In the genomic region with DNA sequence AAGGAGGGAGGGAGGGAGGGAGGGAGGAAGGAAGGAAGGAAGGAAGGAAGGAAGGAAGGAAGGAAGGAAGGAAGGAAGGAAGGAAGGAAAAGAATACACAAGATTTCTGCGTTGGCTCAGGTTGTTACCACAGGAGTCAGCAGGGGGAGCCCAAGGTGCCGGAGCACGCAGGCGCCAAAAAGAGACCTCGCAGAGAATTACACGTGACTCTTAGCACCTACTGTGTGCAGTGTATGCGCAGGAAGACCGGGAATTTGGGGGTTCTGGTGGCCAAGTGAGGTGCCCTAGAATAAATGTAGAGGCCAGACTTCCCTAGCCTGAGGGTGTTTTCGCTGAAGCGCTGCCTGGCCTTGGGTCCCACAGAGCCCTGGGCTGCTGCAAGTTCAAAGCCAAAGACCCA, we compare ENCODE assay signal across 9 mouse cellular contexts.
DNase-seq lines count a peak whose midpoint lies in the region; ATAC-seq and TF ChIP-seq lines count a peak whose summit lies in the region.
"Had no signal": no experiment of that assay in that cellular context is flagged by ENCODE, and none has a peak within 500 bp of the region (broad histone marks: within the 10 kb centered on the region; RNA-seq: fewer than 3 reads in every experiment).

No protein-coding gene starts in this region.

- no peaks in the 10 kb centered on the region for H3K36me3 ChIP-seq in liver, embryonic 14.5 days (replicated peaks; ENCODE audit: control insufficient read depth, insufficient read depth, low read depth)
- H3K36me3 ChIP-seq in liver, embryonic 11.5 days (ENCODE audit: control insufficient read depth, insufficient read depth, low read length), result no peaks in the 10 kb centered on the region
- no peaks in the 10 kb centered on the region for H3K36me3 ChIP-seq in ES-Bruce4 (ENCODE audit: control insufficient read depth, insufficient read depth, low read length, poor library complexity, severe bottlenecking)
- H3K36me3 ChIP-seq: limb, embryonic 10.5 days had no signal

- no peak overlapping the region for H3K9ac ChIP-seq in liver, embryonic 14.5 days (replicated peaks)
- no peak overlapping the region for H3K9ac ChIP-seq in liver, embryonic 11.5 days (ENCODE audit: low read depth, low read length)
- no peak overlapping the region for H3K9ac ChIP-seq in ES-Bruce4 (ENCODE audit: low read depth, poor library complexity, severe bottlenecking)

- DNase-seq in frontal cortex, postnatal 36 days (ENCODE audit: low spot score in 2 of 2), result no peak
- no peak for DNase-seq in liver, embryonic 14.5 days (ENCODE audit: low read depth in 3 of 3, low spot score in 3 of 3)
- DNase-seq in liver, embryonic 11.5 days (ENCODE audit: low spot score), result no peak
- no peak for DNase-seq in spleen, postnatal 10 days (ENCODE audit: low spot score in 2 of 2)
- no peak for DNase-seq in urinary bladder, postnatal 10 days (ENCODE audit: low spot score)

- no peak overlapping the region for H3K4me2 ChIP-seq in liver, embryonic 14.5 days (ENCODE audit: low read depth)
- no peak overlapping the region for H3K4me2 ChIP-seq in liver, embryonic 11.5 days

- no peak overlapping the region for H3K4me3 ChIP-seq in liver, embryonic 14.5 days (ENCODE audit: insufficient read depth in 1 of 2, low read depth in 2 of 2, low read length in 2 of 2)
- no peak overlapping the region for H3K4me3 ChIP-seq in liver, embryonic 11.5 days (ENCODE audit: low read depth, low read length)
- H3K4me3 ChIP-seq in ES-Bruce4 (ENCODE audit: low read depth, low read length), result no peak overlapping the region
- no peak overlapping the region for H3K4me3 ChIP-seq in embryonic fibroblast, embryonic 13.5 days (ENCODE audit: insufficient read depth, low read length)
- H3K4me3 ChIP-seq: limb, embryonic 10.5 days had no signal

- no peaks in the 10 kb centered on the region for H3K4me1 ChIP-seq in liver, embryonic 14.5 days (replicated peaks; ENCODE audit: control insufficient read depth in 2 of 2, insufficient read depth in 2 of 2, low read length in 1 of 2)
- no peaks in the 10 kb centered on the region for H3K4me1 ChIP-seq in liver, embryonic 11.5 days (replicated peaks; ENCODE audit: control insufficient read depth, insufficient read depth, low read length)
- H3K4me1 ChIP-seq in ES-Bruce4 (ENCODE audit: control insufficient read depth, insufficient read depth, low read length), result peaks cover 3% of the 10 kb centered on the region
- H3K4me1 ChIP-seq in embryonic fibroblast, embryonic 13.5 days (ENCODE audit: control insufficient read depth, insufficient read depth, low read length), result no peaks in the 10 kb centered on the region
- H3K4me1 ChIP-seq: limb, embryonic 10.5 days had no signal

- 7% methylated on average over 10 of the region's 10 CpGs for WGBS in liver, embryonic 14.5 days (ENCODE audit: insufficient replicate concordance)
- 10% methylated on average over 10 of the region's 10 CpGs for WGBS in liver, embryonic 11.5 days

- H3K27me3 ChIP-seq in liver, embryonic 14.5 days (ENCODE audit: control insufficient read depth, insufficient read depth, low read length), result peaks cover 57% of the 10 kb centered on the region
- peaks cover 82% of the 10 kb centered on the region for H3K27me3 ChIP-seq in liver, embryonic 11.5 days (replicated peaks; ENCODE audit: control insufficient read depth, insufficient read depth, low read length)
- peaks cover 6% of the 10 kb centered on the region; the same call in 1 of the 2 replicates for H3K27me3 ChIP-seq in ES-Bruce4 (ENCODE audit: control insufficient read depth, insufficient read depth, low read length, poor library complexity, severe bottlenecking)

- TF ChIP-seq POLR2A in ES-Bruce4 (IDR thresholded peaks at IDR 0.05; ENCODE audit: insufficient read depth, low read length), result no peak
- TF ChIP-seq POLR2A in embryonic fibroblast, embryonic 13.5 days (IDR thresholded peaks at IDR 0.05; ENCODE audit: low read depth, low read length), result no peak

- peak; percentile 62; the same call in 1 of the 2 replicates for ATAC-seq in frontal cortex, adult (ENCODE audit: low TSS enrichment)
- ATAC-seq in liver, embryonic 14.5 days (ENCODE audit: insufficient read depth), result no peak
- ATAC-seq in liver, embryonic 11.5 days (replicated peaks; ENCODE audit: low FRiP score), result no peak

- no peak for TF ChIP-seq EP300 in liver, embryonic 14.5 days (IDR thresholded peaks at IDR 0.05; ENCODE audit: low read depth)
- no peak for TF ChIP-seq EP300 in ES-Bruce4 (IDR thresholded peaks at IDR 0.05; ENCODE audit: insufficient read depth, low read depth, low read length)

- no peak overlapping the region for H3K27ac ChIP-seq in liver, embryonic 14.5 days
- H3K27ac ChIP-seq in liver, embryonic 11.5 days (ENCODE audit: low read depth, low read length), result no peak overlapping the region
- H3K27ac ChIP-seq in ES-Bruce4 (ENCODE audit: insufficient read depth, low read length), result no peak overlapping the region
- no peak overlapping the region for H3K27ac ChIP-seq in embryonic fibroblast, embryonic 13.5 days (ENCODE audit: insufficient read depth, low read length)
- H3K27ac ChIP-seq: limb, embryonic 10.5 days had no signal

- TF ChIP-seq CTCF in liver, embryonic 14.5 days (IDR thresholded peaks at IDR 0.05; ENCODE audit: low read depth), result peak; percentile 37
- peak; percentile 57 for TF ChIP-seq CTCF in ES-Bruce4 (IDR thresholded peaks at IDR 0.05; ENCODE audit: low read depth, low read length)
- TF ChIP-seq CTCF in embryonic fibroblast, embryonic 13.5 days (IDR thresholded peaks at IDR 0.05; ENCODE audit: borderline replicate concordance, insufficient read depth, low read length), result 0 out of 2 replicates have a peak, but pooled peaks have one; percentile 13

- no peaks in the 10 kb centered on the region for H3K9me3 ChIP-seq in liver, embryonic 14.5 days (ENCODE audit: control insufficient read depth, low read length)
- no peaks in the 10 kb centered on the region for H3K9me3 ChIP-seq in liver, embryonic 11.5 days (ENCODE audit: control insufficient read depth, low read length)
- H3K9me3 ChIP-seq in ES-Bruce4 (replicated peaks; ENCODE audit: control insufficient read depth, insufficient read depth, low read length, poor library complexity, severe bottlenecking), result no peaks in the 10 kb centered on the region
- H3K9me3 ChIP-seq: limb, embryonic 10.5 days had no signal
